Mouse (Mus musculus): ENCODE data around the gene Hamp2.

- TF ChIP-seq POLR2A (IDR thresholded peaks at IDR 0.05; ENCODE audit: insufficient read length, low read depth) = no peak
- no peak for TF ChIP-seq E2F4 (IDR thresholded peaks at IDR 0.05; ENCODE audit: insufficient read depth)
- no peak for TF ChIP-seq TCF12 (IDR thresholded peaks at IDR 0.05; ENCODE audit: insufficient read depth, poor library complexity, severe bottlenecking)
- no peak for TF ChIP-seq TCF3 (IDR thresholded peaks at IDR 0.05; ENCODE audit: insufficient read length, low read depth)
- no peak for TF ChIP-seq MYOG (IDR thresholded peaks at IDR 0.05; ENCODE audit: control insufficient read depth in 1 of 3, insufficient read depth in 1 of 3, insufficient read length in 2 of 3, low read depth in 2 of 3)
- no peak for TF ChIP-seq REST (IDR thresholded peaks at IDR 0.05; ENCODE audit: insufficient read depth, insufficient read length)
- TF ChIP-seq USF1 (IDR thresholded peaks at IDR 0.05; ENCODE audit: low read depth) = no peak
- TF ChIP-seq MAX (IDR thresholded peaks at IDR 0.05; ENCODE audit: low read depth) = no peak
- TF ChIP-seq POLR2AphosphoS2 (IDR thresholded peaks at IDR 0.05; ENCODE audit: insufficient read length, low read depth) = no peak
- TF ChIP-seq MYOD1 (IDR thresholded peaks at IDR 0.05; ENCODE audit: control insufficient read depth in 1 of 3, insufficient read length in 2 of 3, low read depth in 2 of 3) = no peak
Observed at GRCm38 (mm10) chr7:30873083-30873482, 51.4 kb downstream of the Hamp2 start.

All from myocyte (in vitro differentiated cells).